Mouse (Mus musculus): Measurements from ENCODE around the gene Olfr632.

DNA sequence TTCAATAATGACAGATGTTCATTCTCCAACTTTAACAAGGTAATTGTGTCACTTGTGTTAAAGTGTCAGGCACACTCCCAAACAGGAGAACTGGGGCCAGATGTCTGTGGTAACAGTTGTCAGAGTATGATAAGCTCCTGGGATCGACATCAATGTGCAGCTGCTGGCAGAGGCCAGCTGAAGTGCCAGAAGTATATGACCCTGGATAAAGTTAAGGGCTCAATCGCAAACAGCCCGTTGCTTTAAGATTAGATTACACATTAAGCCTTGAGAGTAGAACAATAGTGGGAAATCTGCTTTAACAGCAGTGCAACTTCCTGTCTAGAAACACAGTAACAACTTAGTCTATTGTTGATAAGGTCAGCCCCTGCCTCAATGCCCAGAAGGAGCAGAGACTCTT is 24.1 kb upstream of the Olfr632 start:
- TF ChIP-seq CTCF (IDR thresholded peaks at IDR 0.05; ENCODE audit: extremely low read depth, insufficient read depth, low read length) = no peak
- no peak for TF ChIP-seq POLR2A (IDR thresholded peaks at IDR 0.05; ENCODE audit: extremely low read depth, insufficient read depth, low read length)
